Mouse (Mus musculus): Measurements from ENCODE around the gene Prmt7. TPM values are rescaled to one million over a fixed set of nuclear protein-coding genes. Genes with fewer than 3 reads are reported as not detected.
A peak's percentile ranks its signal among the peaks of the same experiment; 100 is the strongest.

Gene Prmt7
- polyA plus RNA-seq, 1 experiment from 2014 or later, result 47.2 TPM

DNA sequence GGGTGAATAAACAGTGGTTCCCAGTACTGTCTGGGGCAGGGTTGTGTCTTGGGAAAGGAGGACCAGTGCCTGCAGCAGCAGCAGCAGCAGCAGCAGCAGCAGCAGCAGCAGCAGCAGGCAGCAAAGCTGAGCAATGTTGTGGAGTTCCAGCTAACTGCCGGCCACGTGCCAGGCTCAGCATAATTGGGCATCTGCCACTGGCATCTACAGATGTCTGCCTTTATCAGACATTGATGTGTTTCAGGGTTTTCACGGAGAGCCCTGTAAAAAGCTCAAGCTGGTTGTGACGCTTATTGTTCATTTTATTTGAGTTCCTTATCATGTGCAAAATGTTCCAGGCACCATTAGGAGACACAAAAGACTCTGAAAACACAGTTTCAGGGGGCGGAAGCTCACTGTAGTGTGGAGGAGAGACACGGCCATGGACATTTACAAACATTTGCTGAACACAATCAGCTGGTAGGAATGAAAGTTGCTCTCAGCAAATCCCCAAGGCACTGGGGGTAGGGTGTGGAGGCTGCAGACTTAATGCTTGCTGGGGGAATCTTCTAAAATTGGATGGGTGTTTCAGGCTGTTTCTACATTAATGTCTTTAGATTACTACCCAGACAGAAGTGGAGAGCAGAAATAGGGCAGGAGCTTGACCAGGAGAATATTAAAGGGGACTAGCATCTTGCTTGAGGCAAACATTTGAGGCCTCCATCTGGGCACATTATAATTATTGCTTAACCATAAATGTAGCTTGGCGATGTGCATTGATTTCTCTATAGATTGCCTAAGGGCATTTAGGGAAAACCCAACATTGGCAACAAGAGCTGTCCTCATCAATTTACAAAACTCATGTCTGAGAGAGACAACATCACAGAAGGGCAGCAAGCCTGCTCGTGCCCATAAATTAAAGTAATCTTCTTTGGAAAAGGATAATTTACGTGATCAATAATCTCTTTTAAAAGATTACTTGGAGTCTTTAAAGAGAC lies 90.3 kb downstream of the Prmt7 start:
- Histone ChIP-seq H3K4me3 (ENCODE audit: low read depth, low read length) (no peak overlapping the region), H3K27ac (ENCODE audit: low read length) (peak overlapping the region; percentile 44; the same call in 1 of the 2 replicates), H3K9me3 (ENCODE audit: control insufficient read depth, low read depth, low read length) (no peaks in the 10 kb centered on the region), H3K9ac (replicated peaks; ENCODE audit: low read depth, low read length) (no peak overlapping the region), H3K4me1 (ENCODE audit: control insufficient read depth, insufficient read depth, low read length) (peaks cover 6% of the 10 kb centered on the region), H3K27me3 (ENCODE audit: control insufficient read depth, insufficient read depth, low read length) (no peaks in the 10 kb centered on the region), H3K4me2 (replicated peaks; ENCODE audit: low read depth, low read length) (no peak overlapping the region), H3K36me3 (ENCODE audit: control insufficient read depth, insufficient read depth, low read length) (no peaks in the 10 kb centered on the region)
- 0 out of 2 replicates have a peak, but pooled peaks have one; percentile 10 for ATAC-seq (ENCODE audit: insufficient number of reproducible peaks, insufficient read depth, low FRiP score, low read depth)
- 57% methylated on average over 9 of the region's 9 CpGs for WGBS

Other genes with a start within 250 kb of the Prmt7 start
- gene Slc12a4, start 244.8 kb upstream of the Prmt7 start, polyA plus RNA-seq (2014; fragmentation: Nextera tagmentation; extraction: Ambion mirVana), result 38.1 and 39.3 TPM in 2 replicates
- gene Dpep3, start 231.5 kb upstream of the Prmt7 start, polyA plus RNA-seq (2014; fragmentation: Nextera tagmentation; extraction: Ambion mirVana), result not detected in 2 replicates
- gene Dus2, start 219.6 kb upstream of the Prmt7 start, polyA plus RNA-seq (2014; fragmentation: Nextera tagmentation; extraction: Ambion mirVana), result 22.8 and 23.6 TPM in 2 replicates
- gene Dpep2nb, start 205.0 kb upstream of the Prmt7 start, polyA plus RNA-seq (2014; fragmentation: Nextera tagmentation; extraction: Ambion mirVana), result 0.29 TPM in 1 of 2 replicates, not detected in the other
- gene Ddx28, start 199.1 kb upstream of the Prmt7 start, polyA plus RNA-seq (2014; fragmentation: Nextera tagmentation; extraction: Ambion mirVana), result 16.4 and 18.4 TPM in 2 replicates
- gene Nfatc3, start 152.1 kb upstream of the Prmt7 start, polyA plus RNA-seq (2014; fragmentation: Nextera tagmentation; extraction: Ambion mirVana), result 9.6 and 10.5 TPM in 2 replicates
- gene Esrp2, start 74.0 kb upstream of the Prmt7 start, polyA plus RNA-seq (2014; fragmentation: Nextera tagmentation; extraction: Ambion mirVana), result 30.0 and 35.4 TPM in 2 replicates
- gene Pla2g15, start 60.5 kb upstream of the Prmt7 start, polyA plus RNA-seq (2014; fragmentation: Nextera tagmentation; extraction: Ambion mirVana), result 3.9 and 4.0 TPM in 2 replicates
- 60.4 and 65.6 TPM in 2 replicates for gene Slc7a6, start 42.1 kb upstream of the Prmt7 start, polyA plus RNA-seq (2014; fragmentation: Nextera tagmentation; extraction: Ambion mirVana)
- 35.4 and 36.6 TPM in 2 replicates for gene Slc7a6os, start within 50 bp of the Prmt7 start, polyA plus RNA-seq (2014; fragmentation: Nextera tagmentation; extraction: Ambion mirVana)
- gene Smpd3, start 127.1 kb downstream of the Prmt7 start, polyA plus RNA-seq (2014; fragmentation: Nextera tagmentation; extraction: Ambion mirVana), result 9.7 and 10.7 TPM in 2 replicates
- 23.8 and 25.4 TPM in 2 replicates for gene Zfp90, start 204.4 kb downstream of the Prmt7 start, polyA plus RNA-seq (2014; fragmentation: Nextera tagmentation; extraction: Ambion mirVana)